In genomic region chr16:57186618-57187017, GRCm38 (mm10) we compare ENCODE assay signal across 16 mouse cellular contexts.
"Had no signal": no experiment of that assay in that cellular context is flagged by ENCODE, and none has a peak within 500 bp of the region (broad histone marks: within the 10 kb centered on the region; RNA-seq: fewer than 3 reads in every experiment).

No protein-coding gene starts in this region.

- H3K4me1 ChIP-seq: neural tube, embryonic 13.5 days; neural tube, embryonic 15.5 days; stomach, embryonic 15.5 days had no signal

- H3K27me3 ChIP-seq: neural tube, embryonic 13.5 days; neural tube, embryonic 15.5 days; stomach, embryonic 15.5 days had no signal

- H3K9me3 ChIP-seq: neural tube, embryonic 13.5 days; neural tube, embryonic 15.5 days; stomach, embryonic 15.5 days had no signal

- H3K9ac ChIP-seq: neural tube, embryonic 13.5 days; neural tube, embryonic 15.5 days; stomach, embryonic 15.5 days had no signal

- H3K4me2 ChIP-seq: neural tube, embryonic 13.5 days; neural tube, embryonic 15.5 days; stomach, embryonic 15.5 days had no signal

- H3K4me3 ChIP-seq: neural tube, embryonic 13.5 days; neural tube, embryonic 15.5 days; stomach, embryonic 15.5 days had no signal

- H3K27ac ChIP-seq: neural tube, embryonic 13.5 days; neural tube, embryonic 15.5 days; stomach, embryonic 15.5 days; stomach, postnatal 0 days had no signal

- DNase-seq: retina, postnatal 1 day; right cerebral cortex, adult 18-20 months; right cerebral cortex, postnatal 14 days; right cerebral cortex, postnatal 25 days; right cerebral cortex, postnatal 4 days; spleen, adult 18-20 months; thymus, adult 18-20 months; thymus, adult 2 months; thymus, postnatal 14 days; thymus, postnatal 25 days; thymus, postnatal 36 days; thymus, postnatal 4 days had no signal
